Mouse (Mus musculus) left cerebral cortex, adult 9 months (tissue): Measurements from ENCODE around the gene Chek1.

Experiments
- DNase-seq, 2 experiments: peaks; one replicate each; pipeline ENCODE4 v3.0.0; 2022; ENCODE audit warnings: low spot score in 2 of 2

Gene Chek1

DNA sequence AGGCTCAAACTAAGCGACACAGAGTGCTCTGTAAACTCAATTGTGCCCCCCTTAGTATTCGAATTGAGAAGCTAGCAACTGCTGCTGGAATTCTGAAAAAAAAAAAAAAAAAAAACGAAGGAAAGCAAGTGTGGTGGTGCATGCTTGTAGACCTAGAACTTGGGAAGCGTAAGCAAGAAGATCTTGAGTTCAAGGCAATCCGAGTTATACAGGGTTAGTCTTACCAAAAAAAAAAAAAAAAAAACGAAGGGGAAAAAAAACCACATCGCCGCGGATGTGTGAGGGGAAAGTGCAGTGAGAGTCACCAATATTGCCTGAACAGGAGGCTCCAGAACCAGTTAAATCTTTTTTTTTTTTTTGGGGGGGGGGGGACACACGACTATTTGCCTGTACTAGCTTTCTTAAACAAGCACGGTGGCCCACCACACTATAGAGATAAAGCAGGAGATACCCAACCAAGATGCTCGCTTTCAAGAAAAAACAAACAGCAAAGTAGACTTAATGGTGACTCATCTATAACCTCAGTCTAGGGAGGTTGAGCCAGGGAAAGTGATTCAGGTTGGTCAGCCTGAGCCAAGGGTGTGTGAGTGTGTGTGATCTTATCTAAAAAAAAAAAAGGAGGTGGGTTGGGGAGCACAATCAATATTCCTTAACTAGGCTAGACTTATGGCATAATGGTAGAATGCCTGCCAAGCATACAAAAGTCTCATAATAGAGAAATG, at the start of gene Chek1:
Gene Chek1, minus strand, starts transcription at position 32 of the 722 bp plus-strand sequence.
- no peak for DNase-seq

DNA sequence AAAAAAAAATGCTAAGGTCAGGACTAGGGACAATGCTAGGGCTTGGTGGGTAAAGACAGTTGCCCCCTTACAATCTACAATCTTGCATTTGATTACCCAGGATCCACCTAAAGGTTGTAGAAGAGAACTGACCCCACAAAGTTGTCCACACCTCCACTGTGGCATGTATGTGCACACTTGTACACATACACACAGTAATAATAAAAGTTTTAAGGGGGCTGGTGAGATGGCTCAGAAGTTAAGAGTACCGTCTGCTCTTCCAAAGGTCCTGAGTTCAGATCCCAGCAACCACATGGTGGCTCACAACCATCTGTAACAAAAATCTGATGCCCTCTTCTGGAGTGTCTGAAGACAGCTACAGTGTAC, 42.2 kb upstream of the Chek1 start:
- no peak for DNase-seq

DNA sequence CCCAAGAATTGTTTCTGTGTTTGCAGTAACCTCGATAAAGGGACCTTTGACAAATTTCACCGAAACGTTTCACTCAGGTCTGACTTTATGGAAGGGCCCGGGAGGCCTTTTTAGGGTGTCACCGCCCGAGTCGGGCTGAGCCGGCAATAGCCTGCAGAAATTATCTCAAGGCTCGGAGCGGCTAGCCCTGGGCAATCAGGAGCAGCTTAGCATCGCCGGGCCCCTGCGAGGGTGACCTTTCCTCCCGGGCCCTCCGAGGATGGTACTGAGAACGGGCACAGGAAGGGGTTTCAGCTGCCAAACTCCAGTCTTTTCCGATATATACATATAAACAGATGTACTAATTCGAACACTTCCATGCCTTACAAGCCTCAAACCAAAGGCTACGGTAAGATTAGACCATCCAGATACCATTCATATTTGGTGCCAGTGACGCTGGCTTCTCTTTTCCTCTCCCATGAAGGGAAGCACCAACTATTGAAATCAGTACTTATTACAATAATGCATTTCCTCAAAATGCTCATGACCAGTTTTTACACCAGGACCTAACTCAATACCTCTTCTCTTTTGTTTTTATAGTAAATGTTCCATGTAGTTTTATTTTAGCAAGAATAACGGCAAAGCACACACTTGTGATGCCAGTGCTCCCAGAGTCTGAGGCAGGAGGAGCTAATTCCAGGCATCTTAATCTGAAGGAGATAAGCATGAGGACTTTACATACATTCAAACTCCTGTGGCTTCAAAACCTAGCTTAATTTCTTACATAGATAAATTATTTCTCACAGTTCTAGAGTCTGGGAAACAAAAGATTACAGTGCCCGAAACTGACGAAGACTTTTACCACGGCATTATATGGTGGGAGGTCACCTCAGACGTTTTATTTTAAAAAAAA, 41.5 kb upstream of the Chek1 start:
- no peak for DNase-seq

DNA sequence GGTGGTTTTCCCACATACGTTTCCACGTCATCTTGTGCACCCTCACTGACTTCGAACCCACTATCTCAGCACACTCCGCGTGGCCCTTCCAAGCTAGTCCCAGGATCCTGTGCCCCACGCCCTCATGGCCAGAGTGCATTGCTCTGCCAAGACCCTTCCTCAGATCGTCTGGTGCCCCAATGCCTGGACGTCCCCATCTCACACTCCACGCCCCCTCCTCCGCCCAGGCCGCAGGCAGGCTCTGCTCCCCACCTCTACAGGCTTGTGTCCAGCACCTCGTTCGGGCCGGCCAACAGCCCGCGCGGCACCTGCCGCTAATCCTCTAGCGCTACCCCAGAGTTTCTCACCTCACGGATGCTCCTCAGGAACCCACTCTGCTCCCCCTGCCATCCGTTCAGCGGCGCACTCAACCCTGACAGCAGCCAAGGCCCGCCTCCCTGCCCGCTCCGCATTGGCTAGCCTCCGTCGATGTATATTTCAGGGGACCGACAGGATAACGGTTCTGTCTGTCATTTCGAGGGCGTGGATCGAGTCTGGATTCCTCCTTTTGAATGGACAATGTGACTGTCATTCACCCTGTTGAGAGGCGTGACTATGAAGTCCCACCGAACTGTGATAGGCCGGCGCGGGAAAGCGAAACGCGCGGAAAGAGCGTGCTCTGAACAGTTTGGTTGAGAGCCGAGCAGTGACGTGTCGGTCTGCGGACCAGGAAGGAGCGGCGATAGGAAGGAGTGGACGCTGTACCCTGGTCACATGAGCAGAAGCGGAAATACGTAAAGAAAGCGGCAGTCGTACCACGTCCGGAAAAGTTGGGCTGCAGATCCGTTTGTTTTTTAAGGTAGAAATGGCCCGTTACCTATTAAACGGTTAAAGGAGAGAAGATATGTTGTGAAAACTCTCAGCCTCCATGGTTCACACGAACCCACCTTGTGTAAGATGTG, 40.6 kb upstream of the Chek1 start, which contains the start of gene Stt3a:
Gene Stt3a, minus strand, starts transcription at position 477 of the 941 bp plus-strand sequence.
- peak; percentile 99 to 100 for DNase-seq

DNA sequence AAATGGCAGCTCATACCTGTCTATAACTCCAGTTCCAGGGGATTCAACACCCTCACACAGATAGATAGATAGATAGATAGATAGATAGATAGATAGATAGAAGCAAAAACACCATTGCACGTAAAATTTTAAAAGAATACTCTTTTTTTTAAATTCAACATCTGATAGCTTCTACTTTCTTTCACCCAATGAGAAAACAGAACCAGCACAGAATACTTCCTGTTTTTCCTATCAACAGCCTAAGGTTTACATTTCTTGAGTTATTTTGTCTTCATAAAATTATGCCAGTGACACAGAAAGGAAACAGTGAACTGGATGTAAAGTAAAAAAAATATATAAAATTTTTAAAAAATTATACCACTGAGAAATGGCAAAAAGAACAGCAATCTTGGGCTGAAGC, 37.5 kb upstream of the Chek1 start:
- DNase-seq: no peak

DNA sequence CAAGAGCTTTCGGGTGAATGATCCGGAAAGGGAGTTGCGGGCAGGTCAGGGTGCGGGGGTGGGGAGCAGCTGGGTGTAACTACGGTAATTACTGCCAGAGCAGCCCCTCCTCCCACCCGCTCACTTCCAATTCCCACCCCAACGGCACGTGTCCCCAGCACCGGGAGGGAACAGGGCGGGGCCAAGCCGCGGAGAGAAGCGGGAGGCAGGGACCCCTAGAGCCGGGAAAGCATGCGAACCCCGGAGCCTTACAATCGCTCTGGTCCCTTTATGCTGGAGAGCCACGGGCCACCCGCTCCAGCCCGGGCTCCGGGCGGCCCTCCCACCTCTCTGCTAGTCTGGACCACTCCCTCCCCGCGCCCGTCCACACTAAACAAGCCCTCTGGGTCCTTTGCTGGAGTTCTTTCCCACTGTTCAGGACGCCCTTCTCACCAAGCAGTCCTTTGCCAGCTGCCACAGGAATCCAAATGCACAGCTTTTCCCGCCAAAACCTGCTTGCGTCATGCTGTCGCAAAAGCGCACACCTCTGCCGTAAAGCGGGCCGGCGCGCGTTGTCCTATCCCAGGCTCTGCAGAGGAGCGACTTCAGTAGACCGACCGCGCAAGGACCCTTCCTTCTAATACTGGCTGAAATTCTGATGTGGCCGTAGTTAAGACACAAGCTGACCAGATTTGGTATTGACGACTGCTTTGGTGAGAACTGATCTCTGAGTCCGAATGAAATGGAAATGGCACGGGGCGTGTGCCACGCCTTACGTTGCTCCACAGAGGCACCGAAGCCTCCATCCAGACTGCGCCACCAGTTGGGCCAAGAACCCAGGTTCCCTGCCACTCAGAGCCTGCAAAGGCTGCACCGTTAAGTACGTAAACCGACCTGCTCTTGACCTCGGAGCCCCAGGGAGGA, 483 bp downstream of the Chek1 start:
- DNase-seq: peak; percentile 71 to 94

DNA sequence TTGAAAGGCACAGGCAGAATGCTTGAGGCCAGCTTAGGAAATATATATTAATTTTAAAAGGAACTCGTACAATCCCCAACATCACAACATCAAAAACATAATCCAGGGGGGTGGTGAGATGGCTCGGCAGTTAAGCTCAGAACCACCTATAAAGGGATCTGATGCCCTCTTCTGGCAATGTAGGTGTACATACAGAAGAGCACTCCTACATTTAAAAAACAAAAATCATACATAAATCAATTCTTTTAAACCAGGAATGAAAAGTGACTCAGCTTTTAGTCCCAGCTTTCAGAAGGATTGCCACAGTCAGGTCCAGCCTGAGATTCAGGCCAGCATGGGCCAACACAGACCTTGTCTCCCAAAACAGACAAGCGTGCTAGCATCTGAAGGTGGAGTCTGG, 10.2 kb downstream of the Chek1 start:
- peak in 1 of 2 experiments; percentile 2 for DNase-seq

DNA sequence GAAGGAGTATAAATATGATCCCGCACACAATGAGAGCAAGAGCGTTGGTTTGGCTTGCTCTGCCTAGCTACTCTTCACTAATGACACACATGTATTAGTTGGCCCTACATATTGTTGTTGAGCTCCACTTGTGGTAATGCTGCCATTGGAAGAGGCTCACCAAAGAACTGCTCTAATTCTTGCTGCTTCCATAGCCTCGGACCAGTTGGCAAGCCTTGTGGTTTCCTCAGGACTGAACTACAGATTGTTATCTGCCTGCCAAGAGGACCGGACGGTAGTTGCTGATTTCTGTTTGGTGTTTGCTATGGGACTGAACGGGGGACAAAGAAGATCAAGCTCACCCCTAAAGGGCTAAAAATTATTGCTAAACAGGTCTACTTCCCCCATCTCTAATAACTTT, 19.6 kb downstream of the Chek1 start:
- DNase-seq: no peak

DNA sequence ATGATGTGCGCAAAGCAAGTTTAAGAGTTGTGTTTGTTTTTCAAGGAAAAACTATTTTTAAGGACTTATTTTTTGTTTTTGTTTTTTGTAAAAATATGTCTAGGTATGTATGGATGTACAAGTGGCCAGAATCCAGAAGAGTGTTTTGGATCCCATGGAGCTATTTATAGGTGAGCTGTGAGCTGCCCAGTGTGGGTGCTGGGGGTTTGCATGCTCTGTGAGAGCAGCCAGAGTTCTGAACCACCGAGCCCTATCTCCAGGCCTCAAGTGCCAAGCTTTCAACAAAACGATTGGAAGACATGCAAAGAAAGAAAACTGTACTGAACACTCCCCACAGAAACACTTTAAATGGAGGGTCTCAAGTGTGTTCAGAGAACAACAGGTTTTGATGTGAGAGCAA, 20.9 kb downstream of the Chek1 start:
- DNase-seq: no peak

DNA sequence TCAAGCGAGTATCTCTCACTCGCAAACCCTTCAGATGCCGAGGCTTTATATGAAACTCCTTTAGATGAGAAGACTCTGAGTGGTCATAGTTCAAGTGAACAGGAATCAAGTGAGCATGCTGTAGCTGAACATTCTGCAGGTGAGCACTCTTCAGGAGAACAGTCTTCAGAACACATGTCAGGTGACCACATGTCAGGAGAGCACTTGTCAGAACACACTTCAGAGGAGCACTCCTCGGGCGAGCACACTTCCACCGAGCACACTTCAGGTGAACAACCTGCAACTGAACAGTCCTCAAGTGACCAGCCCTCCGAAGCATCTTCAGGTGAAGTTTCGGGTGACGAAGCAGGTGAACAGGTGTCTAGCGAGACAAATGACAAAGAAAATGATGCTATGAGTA, 32.6 kb downstream of the Chek1 start:
- no peak for DNase-seq

DNA sequence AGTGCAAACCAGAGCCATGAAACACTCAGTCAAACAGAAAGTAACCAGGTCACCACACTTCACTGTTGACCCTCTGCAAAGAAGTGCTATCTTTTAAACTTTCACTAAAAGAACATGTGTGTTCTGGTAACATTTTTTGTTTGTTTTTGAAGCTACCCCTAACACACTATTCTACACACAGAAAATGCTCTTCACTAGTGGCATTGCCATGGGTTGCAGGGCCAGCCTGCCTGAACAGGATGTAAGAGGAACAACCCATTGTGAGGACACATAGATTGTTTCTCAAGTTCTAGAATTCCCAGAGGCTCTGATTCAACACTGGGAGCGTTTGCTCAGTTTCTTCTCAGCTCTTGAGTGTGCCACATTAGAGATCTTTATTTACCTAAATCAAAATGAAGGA, 33.9 kb downstream of the Chek1 start, which contains the start of gene Acrv1:
Gene Acrv1, plus strand, starts transcription at position 301 of the 400 bp plus-strand sequence.
- DNase-seq: no peak

DNA sequence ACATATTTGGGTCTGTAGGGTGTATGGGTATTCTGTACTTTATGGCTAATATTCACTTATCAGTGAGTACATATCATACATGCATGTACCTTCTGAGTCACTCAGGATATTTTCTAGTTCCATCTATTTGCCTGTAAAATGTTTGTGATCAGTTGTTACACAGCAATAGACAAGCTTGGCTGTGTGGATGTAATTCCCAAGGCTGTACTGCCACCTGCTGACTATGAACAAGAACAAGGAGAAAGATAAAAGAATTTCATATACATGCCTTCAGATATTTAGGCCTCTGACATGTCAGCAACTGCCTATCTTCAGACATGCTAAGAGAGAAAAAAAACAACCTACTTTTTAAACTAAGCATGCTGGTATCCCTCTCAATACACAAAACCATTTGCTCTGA, 39.5 kb downstream of the Chek1 start:
- peak in 1 of 2 experiments; percentile 12 for DNase-seq

DNA sequence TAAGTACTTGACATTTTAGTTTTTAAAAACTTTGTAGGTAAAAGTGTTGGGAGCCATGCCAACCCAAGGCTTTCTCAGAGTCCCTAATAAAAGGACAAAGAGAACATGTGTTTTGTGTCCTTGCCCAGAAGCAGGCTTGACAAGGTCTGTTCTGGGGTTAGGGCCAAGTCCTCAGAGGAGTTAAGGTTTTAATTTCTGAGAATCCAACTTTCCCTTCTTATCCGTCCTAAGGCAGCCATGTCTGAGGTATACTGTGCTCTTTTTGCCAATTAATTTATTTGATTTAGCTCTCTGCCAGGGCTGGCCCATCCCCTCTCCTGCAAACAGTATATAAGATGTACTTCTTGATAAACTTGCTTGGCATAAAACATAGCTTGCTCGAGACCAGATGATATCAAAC, 45.4 kb downstream of the Chek1 start:
- DNase-seq: no peak
